8 mouse cellular contexts compared by ENCODE assay signal in the genomic region with DNA sequence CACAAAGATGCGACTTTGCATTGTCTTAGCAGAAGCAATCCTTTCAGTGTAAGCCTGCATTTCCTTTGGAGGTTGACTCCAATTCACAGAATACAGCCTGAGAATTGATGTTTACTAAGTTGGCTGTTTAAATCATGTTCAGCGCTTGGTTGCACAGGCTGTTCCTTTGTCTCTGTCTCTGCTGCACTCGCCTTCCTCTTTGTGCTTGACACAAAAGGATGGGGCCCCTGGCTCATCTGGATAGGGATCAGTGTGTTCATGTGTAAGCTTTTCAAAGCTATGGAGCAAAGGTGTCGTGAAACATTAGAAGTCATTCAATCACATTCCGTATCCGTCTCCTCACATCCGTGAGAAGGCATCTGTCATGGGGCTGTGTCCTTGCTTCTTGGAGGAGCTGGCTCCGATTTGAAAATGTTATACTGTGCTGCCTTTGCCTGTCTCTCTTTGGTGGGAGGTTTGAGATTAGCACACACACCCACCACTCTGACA.
DNase-seq lines count a peak whose midpoint lies in the region; ATAC-seq lines count a peak whose summit lies in the region.

No protein-coding gene starts in this region.

- peak overlapping the region; percentile 12; the same call in 1 of the 2 replicates for H3K27ac ChIP-seq in lung, embryonic 16.5 days (ENCODE audit: low read length)
- H3K27ac ChIP-seq in hindbrain, embryonic 13.5 days = peak overlapping the region; percentile 78
- H3K27ac ChIP-seq in neural tube, embryonic 14.5 days (ENCODE audit: low read depth, low read length) = peak overlapping the region; percentile 75

- no peak overlapping the region for H3K4me2 ChIP-seq in lung, embryonic 16.5 days (ENCODE audit: low read depth, low read length)
- H3K4me2 ChIP-seq in hindbrain, embryonic 13.5 days = peak overlapping the region; percentile 32
- H3K4me2 ChIP-seq in neural tube, embryonic 14.5 days (ENCODE audit: low read depth, low read length) = peak overlapping the region; percentile 4; the same call in 1 of the 2 replicates

- peaks cover 6% of the 10 kb centered on the region for H3K4me1 ChIP-seq in lung, embryonic 16.5 days (replicated peaks; ENCODE audit: control insufficient read depth, insufficient read depth, low read length)
- peaks cover 17% of the 10 kb centered on the region for H3K4me1 ChIP-seq in hindbrain, embryonic 13.5 days (replicated peaks)
- H3K4me1 ChIP-seq in neural tube, embryonic 14.5 days (ENCODE audit: control insufficient read depth, insufficient read depth, low read length) = peaks cover 9% of the 10 kb centered on the region

- peak; percentile 16 to 33 for DNase-seq in cerebellum, postnatal 14 days
- DNase-seq in cerebellum, adult 9-11 months = no peak
- DNase-seq in lung, postnatal 4 days = no peak
- no peak for DNase-seq in ovary, postnatal 10 days (ENCODE audit: low spot score)
- no peak for DNase-seq in adrenal gland, postnatal 14 days

- H3K27me3 ChIP-seq in lung, embryonic 16.5 days (ENCODE audit: control insufficient read depth, insufficient read depth, low read depth, low read length) = no peaks in the 10 kb centered on the region
- 0 out of 2 replicates have a peak, but pooled peaks cover 2% of the 10 kb centered on the region for H3K27me3 ChIP-seq in hindbrain, embryonic 13.5 days
- no peaks in the 10 kb centered on the region for H3K27me3 ChIP-seq in neural tube, embryonic 14.5 days (ENCODE audit: control insufficient read depth, insufficient read depth, low read length)

- no peak overlapping the region for H3K4me3 ChIP-seq in lung, embryonic 16.5 days (ENCODE audit: low read length)
- H3K4me3 ChIP-seq in hindbrain, embryonic 13.5 days = no peak overlapping the region
- no peak overlapping the region for H3K4me3 ChIP-seq in neural tube, embryonic 14.5 days (ENCODE audit: low read depth, low read length)

- H3K36me3 ChIP-seq in lung, embryonic 16.5 days (ENCODE audit: control insufficient read depth, insufficient read depth, low read length) = no peaks in the 10 kb centered on the region
- H3K36me3 ChIP-seq in hindbrain, embryonic 13.5 days = no peaks in the 10 kb centered on the region
- H3K36me3 ChIP-seq in neural tube, embryonic 14.5 days (ENCODE audit: control insufficient read depth, insufficient read depth, low read length) = no peaks in the 10 kb centered on the region

- 54% methylated on average over 8 of the region's 8 CpGs for WGBS in lung, embryonic 16.5 days
- 13% methylated on average over 8 of the region's 8 CpGs for WGBS in hindbrain, embryonic 13.5 days
- WGBS in neural tube, embryonic 14.5 days = 10% methylated on average over 8 of the region's 8 CpGs

- H3K9ac ChIP-seq in lung, embryonic 16.5 days (ENCODE audit: low read length) = no peak overlapping the region
- peak overlapping the region; percentile 3; the same call in 1 of the 2 replicates for H3K9ac ChIP-seq in hindbrain, embryonic 13.5 days
- no peak overlapping the region for H3K9ac ChIP-seq in neural tube, embryonic 14.5 days (replicated peaks; ENCODE audit: low read depth, low read length)

- peak; percentile 35; the same call in 1 of the 2 replicates for ATAC-seq in lung, embryonic 16.5 days (ENCODE audit: low read depth)
- ATAC-seq in hindbrain, embryonic 13.5 days (ENCODE audit: low FRiP score) = peak; percentile 78
- ATAC-seq in neural tube, embryonic 14.5 days (ENCODE audit: low read depth) = peak; percentile 76

- H3K9me3 ChIP-seq in lung, embryonic 16.5 days (ENCODE audit: control insufficient read depth, low read length) = no peaks in the 10 kb centered on the region
- H3K9me3 ChIP-seq in hindbrain, embryonic 13.5 days = no peaks in the 10 kb centered on the region
- H3K9me3 ChIP-seq in neural tube, embryonic 14.5 days (ENCODE audit: control insufficient read depth, low read length) = no peaks in the 10 kb centered on the region

Comparison
In these comparisons a context has a peak if more than half of its experiments do, and no peak if none do; other contexts are left out.
1. DNase-seq: peak in cerebellum, postnatal 14 days (2 of 2); none in cerebellum, adult 9-11 months (single experiment), lung, postnatal 4 days (0 of 2), ovary, postnatal 10 days (single experiment) and adrenal gland, postnatal 14 days (single experiment).
2. H3K27ac ChIP-seq: peak in every context shown above with its lines; median percentile 78 in hindbrain, embryonic 13.5 days; 75 in neural tube, embryonic 14.5 days; 12 in lung, embryonic 16.5 days.
3. Peak in every context shown above with its lines, with median percentiles within 50 percentile points of each other: ATAC-seq.